ENCODE assay signal across 9 mouse cellular contexts in genomic region chr17:48407154-48407553, GRCm38 (mm10). TPM values are rescaled to one million over a fixed set of nuclear protein-coding genes. Genes with fewer than 3 reads are reported as not detected.
DNase-seq lines count a peak whose midpoint lies in the region; ATAC-seq and TF ChIP-seq lines count a peak whose summit lies in the region.
"Had no signal": no experiment of that assay in that cellular context is flagged by ENCODE, and none has a peak within 500 bp of the region (broad histone marks: within the 10 kb centered on the region; RNA-seq: fewer than 3 reads in every experiment).

No protein-coding gene starts in this region.

- H3K9me3 ChIP-seq in lung, embryonic 14.5 days (ENCODE audit: low read depth, low read length) = no peaks in the 10 kb centered on the region
- H3K9me3 ChIP-seq in forebrain, embryonic 10.5 days = no peaks in the 10 kb centered on the region

- 0 out of 2 replicates have a peak, but pooled peaks cover 7% of the 10 kb centered on the region for H3K36me3 ChIP-seq in lung, embryonic 14.5 days (ENCODE audit: insufficient read depth)
- H3K36me3 ChIP-seq in forebrain, embryonic 10.5 days (replicated peaks) = peaks cover 27% of the 10 kb centered on the region
- H3K36me3 ChIP-seq in macrophage (ENCODE audit: inconsistent target) = no peaks in the 10 kb centered on the region

- DNase-seq in cerebellum, adult 8-10 months = peak; percentile 18
- DNase-seq in cerebellum, adult 11-12 months = no peak
- DNase-seq in lung, embryonic 14.5 days = no peak
- DNase-seq in lung, adult 18-20 months = no peak
- DNase-seq in forebrain, embryonic 10.5 days (ENCODE audit: extremely low spot score, low spot score) = no peak
- no peak for DNase-seq in layer of hippocampus, adult 9-11 months
- DNase-seq in layer of hippocampus, adult 9-10 months (ENCODE audit: low spot score) = no peak
- DNase-seq: gastrocnemius, postnatal 10 days had no signal

- no peaks in the 10 kb centered on the region for H3K27me3 ChIP-seq in lung, embryonic 14.5 days (ENCODE audit: insufficient read depth, low read length)
- H3K27me3 ChIP-seq in forebrain, embryonic 10.5 days (ENCODE audit: poor library complexity, severe bottlenecking) = no peaks in the 10 kb centered on the region

- TF ChIP-seq CTCF in lung, embryonic 14.5 days (IDR thresholded peaks at IDR 0.05; ENCODE audit: low read depth) = no peak

- 70% methylated on average over 4 of the region's 4 CpGs for WGBS in lung, embryonic 14.5 days
- WGBS in forebrain, embryonic 10.5 days = 93% methylated on average over 4 of the region's 4 CpGs
- 37% methylated on average over 4 of the region's 4 CpGs for WGBS in macrophage (ENCODE audit: missing documents)

- peaks cover 76% of the 10 kb centered on the region for H3K79me2 ChIP-seq in macrophage (ENCODE audit: inconsistent target)

- H3K4me3 ChIP-seq in lung, embryonic 14.5 days (ENCODE audit: low read depth, low read length) = peak overlapping the region; percentile 92; the same call in 1 of the 2 replicates
- peak overlapping the region; percentile 90 for H3K4me3 ChIP-seq in forebrain, embryonic 10.5 days
- H3K4me3 ChIP-seq in macrophage (ENCODE audit: inconsistent target) = no peak overlapping the region

- peaks cover 12% of the 10 kb centered on the region for H3K4me1 ChIP-seq in lung, embryonic 14.5 days (ENCODE audit: insufficient read depth)
- H3K4me1 ChIP-seq in forebrain, embryonic 10.5 days = peaks cover 27% of the 10 kb centered on the region

- peak overlapping the region; percentile 88 for H3K4me2 ChIP-seq in lung, embryonic 14.5 days

- ATAC-seq in lung, embryonic 14.5 days (ENCODE audit: insufficient read depth) = no peak

- no peak overlapping the region for H3K27ac ChIP-seq in lung, embryonic 14.5 days (ENCODE audit: low read depth)
- H3K27ac ChIP-seq in forebrain, embryonic 10.5 days = peak overlapping the region; percentile 99; the same call in 1 of the 2 replicates
- H3K27ac ChIP-seq in macrophage = peak overlapping the region; percentile 67; the same call in 1 of the 2 replicates

- H3K9ac ChIP-seq in lung, embryonic 14.5 days = peak overlapping the region; percentile 100; the same call in 1 of the 2 replicates

RNA-seq across cellular contexts. Expression of gene Nfya, which starts 2.6 kb away (rescaled TPM):
- 30.3 and 30.5 TPM in 2 replicates for polyA plus RNA-seq in lung, embryonic 14.5 days (2014; fragmentation: Nextera tagmentation; extraction: Ambion mirVana)
- polyA plus RNA-seq in forebrain, embryonic 10.5 days (2016; fragmentation: Nextera tagmentation; extraction: Ambion mirVana) = 18.7 and 19.0 TPM in 2 replicates
- total RNA-seq in macrophage (2018; cell fraction: chromatin; rRNA removed) = 100 to 1,000 TPM; 196 to 451 (median 280) TPM
- total RNA-seq in macrophage (2018; cell fraction: cytosol; rRNA removed) = 10 to 100 TPM; 65.2 to 91.9 (median 77.2) TPM
- total RNA-seq in macrophage (2018; cell fraction: nucleus; rRNA removed) = 100 to 1,000 TPM; 143 to 267 (median 187) TPM
- polyA plus RNA-seq in macrophage (2018) = 75.7 to 108 TPM (median 86.8 TPM) in 3 replicates

RNA-seq across cellular contexts. Expression of gene Oard1, which starts 2.7 kb away (rescaled TPM):
- polyA plus RNA-seq in lung, embryonic 14.5 days (2014; fragmentation: Nextera tagmentation; extraction: Ambion mirVana) = 75.2 and 77.9 TPM in 2 replicates
- 107 TPM in 2 replicates for polyA plus RNA-seq in forebrain, embryonic 10.5 days (2016; fragmentation: Nextera tagmentation; extraction: Ambion mirVana)
- 10 to 100 TPM in 15 of 26 experiments, 1 to 10 TPM in 11; 1.7 to 25.8 (median 10.7) TPM for total RNA-seq in macrophage (2018; cell fraction: chromatin; rRNA removed)
- 10 to 100 TPM in 25 of 26 experiments, 1 to 10 TPM in 1; 10.0 to 28.3 (median 19.7) TPM for total RNA-seq in macrophage (2018; cell fraction: cytosol; rRNA removed)
- total RNA-seq in macrophage (2018; cell fraction: nucleus; rRNA removed) = 10 to 100 TPM in 18 of 26 experiments, 1 to 10 TPM in 8; 4.9 to 30.3 (median 15.5) TPM
- 22.0 to 30.1 TPM (median 23.8 TPM) in 3 replicates for polyA plus RNA-seq in macrophage (2018)

RNA-seq across cellular contexts. Expression of gene Apobec2, which starts 25.6 kb away (rescaled TPM):
- polyA plus RNA-seq in lung, embryonic 14.5 days (2014; fragmentation: Nextera tagmentation; extraction: Ambion mirVana) = 1.3 and 5.6 TPM in 2 replicates
- 0.64 and 0.78 TPM in 2 replicates for polyA plus RNA-seq in forebrain, embryonic 10.5 days (2016; fragmentation: Nextera tagmentation; extraction: Ambion mirVana)
- total RNA-seq in macrophage (2018; cell fraction: chromatin; rRNA removed) = not detected
- not detected for total RNA-seq in macrophage (2018; cell fraction: cytosol; rRNA removed)
- total RNA-seq in macrophage (2018; cell fraction: nucleus; rRNA removed) = not detected
- not detected in 3 replicates for polyA plus RNA-seq in macrophage (2018)

RNA-seq across cellular contexts. Expression of gene Tspo2, which starts 44.2 kb away (rescaled TPM):
- 1.5 and 1.9 TPM in 2 replicates for polyA plus RNA-seq in lung, embryonic 14.5 days (2014; fragmentation: Nextera tagmentation; extraction: Ambion mirVana)
- not detected in 2 replicates for polyA plus RNA-seq in forebrain, embryonic 10.5 days (2016; fragmentation: Nextera tagmentation; extraction: Ambion mirVana)
- not detected for total RNA-seq in macrophage (2018; cell fraction: chromatin; rRNA removed)
- total RNA-seq in macrophage (2018; cell fraction: cytosol; rRNA removed) = not detected
- not detected for total RNA-seq in macrophage (2018; cell fraction: nucleus; rRNA removed)
- polyA plus RNA-seq in macrophage (2018) = not detected in 3 replicates

RNA-seq across cellular contexts. Expression of gene Treml1, which starts 47.4 kb away (rescaled TPM):
- polyA plus RNA-seq in lung, embryonic 14.5 days (2014; fragmentation: Nextera tagmentation; extraction: Ambion mirVana) = 2.5 and 3.1 TPM in 2 replicates
- 1.5 and 2.6 TPM in 2 replicates for polyA plus RNA-seq in forebrain, embryonic 10.5 days (2016; fragmentation: Nextera tagmentation; extraction: Ambion mirVana)
- 10 to 100 TPM in 21 of 26 experiments, 1 to 10 TPM in 5; 2.8 to 59.7 (median 18.2) TPM for total RNA-seq in macrophage (2018; cell fraction: chromatin; rRNA removed)
- 1 to 10 TPM in 3 of 26 experiments, under 1 TPM in 20, not detected in 3; 0.18 to 2.1 (median 0.56) TPM for total RNA-seq in macrophage (2018; cell fraction: cytosol; rRNA removed)
- 10 to 100 TPM in 14 of 26 experiments, 1 to 10 TPM in 12; 1.4 to 39.3 (median 13.3) TPM for total RNA-seq in macrophage (2018; cell fraction: nucleus; rRNA removed)
- 2.0 to 2.7 TPM (median 2.4 TPM) in 3 replicates for polyA plus RNA-seq in macrophage (2018)
- total RNA-seq: gastrocnemius, postnatal 10 days had no signal
